Mouse (Mus musculus) hindlimb bud, embryonic 11.5 days (tissue): ENCODE results near the gene Stxbp1.
"Not testable (repeated sequence)": the region's sequence is repeated elsewhere in the genome, so short reads cannot be mapped to it uniquely, and the experiment has no call there.

Experiments
- DNase-seq: peaks from one replicate; pipeline ENCODE4 v3.0.0-alpha.2; 2012; ENCODE audit warnings: low read depth, low spot score; ENCODE audit errors: extremely low spot score

Gene Stxbp1

DNA sequence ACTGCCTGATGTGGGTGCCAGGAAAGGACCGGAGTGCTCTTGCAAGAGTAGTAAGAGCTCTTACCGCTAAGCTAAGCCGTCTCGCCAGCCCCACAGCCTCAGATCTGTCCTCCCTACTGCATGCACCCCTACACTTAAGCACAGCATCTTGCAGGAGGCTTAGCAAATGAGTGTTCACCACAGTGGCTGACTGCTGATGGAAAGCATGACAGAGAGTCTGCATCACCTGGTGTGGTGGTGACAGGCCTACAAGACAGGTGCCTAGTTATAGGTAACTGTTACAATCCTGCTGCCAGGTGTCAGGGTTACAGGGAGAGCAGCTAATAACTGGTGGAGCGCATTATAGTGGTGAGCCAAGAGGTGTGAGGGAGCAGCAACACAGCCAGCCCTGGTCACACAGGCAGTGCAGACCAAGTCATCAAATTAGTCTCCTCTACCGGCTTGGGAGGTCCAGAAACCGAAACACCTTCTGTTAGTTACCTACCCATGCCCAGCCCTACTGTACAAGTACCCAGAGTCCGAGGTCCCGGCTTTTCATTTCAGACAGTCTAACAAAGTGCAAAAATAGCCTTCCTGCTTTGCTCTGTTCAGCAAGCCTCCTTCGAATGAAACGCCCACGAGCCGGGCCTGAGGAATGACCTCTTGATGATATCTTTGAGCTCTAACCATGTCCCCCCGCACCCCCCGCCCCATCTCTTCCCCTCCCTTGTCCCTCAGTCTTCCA, 28.1 kb upstream of the Stxbp1 start:
- no peak for DNase-seq

DNA sequence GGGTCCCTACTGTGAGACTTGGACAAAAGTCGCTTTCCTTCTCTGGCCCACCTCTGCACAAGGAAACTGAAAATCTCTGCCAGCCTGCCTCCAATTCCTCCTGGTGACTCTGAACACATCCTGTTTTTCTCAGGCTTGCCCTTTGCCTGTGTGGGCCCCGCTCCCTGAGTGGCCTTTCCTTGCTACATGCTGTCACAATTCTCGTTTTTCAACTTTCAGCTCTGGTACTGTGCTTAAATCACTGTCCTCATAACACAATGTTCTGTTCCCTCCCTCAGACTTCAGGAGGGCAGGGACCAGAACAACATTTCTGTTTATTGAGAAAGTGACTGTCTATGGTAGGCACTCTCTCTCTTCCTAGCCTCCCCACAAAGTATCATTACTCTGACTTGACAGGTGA, 27.0 kb upstream of the Stxbp1 start:
- no peak for DNase-seq

DNA sequence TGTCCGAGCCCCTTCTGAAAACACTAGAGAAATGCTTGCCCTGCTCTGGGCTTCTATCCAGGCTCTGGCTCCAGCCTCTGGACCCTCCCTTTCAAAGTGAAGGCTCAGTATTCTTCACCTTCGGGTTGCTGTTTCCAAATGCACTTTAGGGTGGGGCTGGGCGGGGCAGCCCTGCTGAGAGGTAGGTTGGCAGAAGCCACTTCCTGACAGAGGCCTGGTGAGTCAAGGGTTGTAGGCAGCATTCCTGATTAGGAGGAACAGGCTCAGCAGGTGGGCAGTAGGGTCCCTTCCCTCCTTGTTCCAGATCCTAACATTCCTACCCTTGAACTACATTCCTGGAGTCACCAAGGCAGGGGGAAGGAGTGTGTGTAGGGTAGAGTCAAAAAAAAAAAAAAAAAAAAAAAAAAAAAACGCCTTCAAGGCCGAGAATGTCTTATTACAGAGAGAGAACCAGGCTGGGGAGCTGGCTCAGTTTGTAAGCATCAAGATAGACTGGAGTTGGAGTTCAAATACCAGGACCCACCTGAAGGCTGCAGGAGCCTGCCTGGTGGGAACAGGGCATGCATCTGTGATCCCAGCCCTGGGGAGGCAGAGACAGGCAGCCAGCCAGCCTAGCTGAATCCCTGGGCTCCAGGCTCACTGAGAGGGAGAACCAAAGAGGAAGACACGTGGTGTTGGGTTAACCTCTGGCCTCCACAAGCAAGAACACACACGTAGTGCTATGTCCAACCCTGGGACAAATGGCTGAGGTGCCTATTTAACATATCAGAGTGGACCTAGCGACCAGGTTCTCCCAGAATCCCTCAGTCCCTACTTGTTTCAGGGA, 23.4 kb upstream of the Stxbp1 start:
- no peak for DNase-seq

DNA sequence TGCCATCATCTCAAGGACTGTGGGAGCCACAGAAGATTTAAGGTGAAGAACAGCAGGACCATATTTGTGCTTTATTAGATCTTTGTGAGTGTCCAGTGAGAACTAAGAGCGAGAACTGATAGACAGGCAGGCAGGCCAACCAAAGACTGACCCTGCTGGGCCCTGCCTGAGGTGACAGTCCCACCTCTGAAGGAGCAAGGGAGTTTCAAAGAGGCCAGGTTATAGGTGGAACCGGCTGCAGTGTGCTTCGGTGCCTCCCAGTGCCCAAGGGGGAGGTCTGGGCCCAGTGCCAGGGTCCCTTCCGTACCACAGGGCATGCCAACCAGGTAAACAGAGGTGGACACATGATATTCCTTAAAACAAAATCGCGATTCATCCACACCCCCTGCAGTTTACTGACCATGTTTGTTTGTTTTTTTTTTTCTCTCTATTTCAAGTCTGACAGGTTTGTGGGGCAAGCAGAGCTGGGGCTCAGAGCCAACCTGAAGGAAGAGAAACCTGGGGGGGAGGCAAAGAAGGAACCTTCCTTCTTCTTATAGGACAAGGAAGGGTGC, 22.8 kb upstream of the Stxbp1 start:
- no peak for DNase-seq

DNA sequence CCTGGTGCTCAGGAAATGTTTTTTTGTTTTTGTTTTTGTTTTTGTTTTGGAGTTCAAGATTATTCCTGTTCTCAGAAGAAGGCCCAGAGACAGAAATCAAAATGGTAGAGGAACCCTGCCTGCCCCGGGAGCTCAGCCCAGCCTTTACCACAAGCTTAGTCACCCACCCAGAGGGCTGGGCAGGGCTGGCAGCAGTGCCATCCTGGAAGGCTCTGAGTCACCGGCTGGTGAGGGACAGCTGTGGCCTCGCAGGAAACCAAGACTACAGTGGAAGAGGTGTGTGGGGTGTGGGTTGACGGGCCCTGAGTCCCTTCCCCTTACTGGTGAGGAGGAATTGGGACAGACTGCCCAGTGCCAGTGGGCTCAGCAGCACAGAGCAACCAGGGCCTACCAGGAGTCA, 20.3 kb upstream of the Stxbp1 start:
- DNase-seq, result no peak

DNA sequence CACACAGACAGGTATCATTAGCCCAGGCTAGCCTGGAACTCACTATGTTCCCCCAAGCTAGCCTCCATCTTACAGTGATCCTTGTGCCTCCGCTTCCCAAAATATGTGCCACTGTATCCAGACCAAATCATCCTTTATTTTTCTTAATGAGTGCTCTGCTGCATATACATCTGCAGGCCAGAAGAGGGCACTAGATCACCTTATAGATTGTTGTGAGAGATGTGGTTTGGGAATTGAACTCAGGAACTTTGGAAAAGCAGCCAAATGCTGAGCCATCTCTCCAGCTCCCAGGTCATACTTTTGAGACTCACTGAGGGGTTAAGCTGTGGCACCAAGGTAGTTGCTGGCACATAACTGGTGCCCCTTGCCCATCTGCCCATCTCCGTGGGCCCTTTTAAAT, 17.7 kb upstream of the Stxbp1 start:
- DNase-seq, result no peak

DNA sequence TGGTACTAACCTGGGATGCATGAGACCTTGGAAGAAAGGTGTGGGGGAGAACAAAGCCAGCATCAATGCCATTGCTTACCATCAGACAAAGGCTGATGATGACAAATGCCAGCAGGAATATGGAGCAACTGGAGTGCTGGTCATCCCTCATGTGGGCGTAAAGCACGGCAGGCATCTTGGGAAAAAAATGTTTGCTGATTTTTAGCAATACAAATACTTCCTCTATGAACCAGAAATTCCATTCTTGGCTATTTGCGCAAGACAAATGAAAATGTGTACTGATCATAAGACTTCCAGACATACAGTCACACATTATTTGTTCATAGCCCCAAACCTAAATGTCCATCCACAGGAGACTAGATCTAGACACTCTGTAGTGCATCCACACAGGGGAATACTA, 16.3 kb upstream of the Stxbp1 start:
- DNase-seq, result no peak

DNA sequence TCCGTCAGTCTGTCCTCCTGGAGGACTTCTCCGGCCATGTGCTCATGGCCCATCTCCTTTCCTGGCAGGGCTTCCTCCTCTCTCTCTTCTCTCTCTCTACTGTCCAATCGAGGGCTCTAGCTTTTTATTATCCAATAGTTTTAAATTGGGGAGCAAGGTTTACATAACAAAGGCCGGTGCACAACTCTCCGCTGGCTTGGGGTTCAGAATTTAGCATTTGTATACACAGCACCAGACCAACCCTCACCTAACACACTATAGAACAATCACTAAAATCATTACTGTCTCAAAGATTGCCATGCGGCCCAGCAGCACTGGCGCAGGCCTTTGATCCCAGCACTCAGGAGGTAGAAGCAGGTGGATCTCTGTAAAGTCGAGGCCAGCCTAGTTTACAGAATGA, 13.8 kb upstream of the Stxbp1 start:
- no peak for DNase-seq

DNA sequence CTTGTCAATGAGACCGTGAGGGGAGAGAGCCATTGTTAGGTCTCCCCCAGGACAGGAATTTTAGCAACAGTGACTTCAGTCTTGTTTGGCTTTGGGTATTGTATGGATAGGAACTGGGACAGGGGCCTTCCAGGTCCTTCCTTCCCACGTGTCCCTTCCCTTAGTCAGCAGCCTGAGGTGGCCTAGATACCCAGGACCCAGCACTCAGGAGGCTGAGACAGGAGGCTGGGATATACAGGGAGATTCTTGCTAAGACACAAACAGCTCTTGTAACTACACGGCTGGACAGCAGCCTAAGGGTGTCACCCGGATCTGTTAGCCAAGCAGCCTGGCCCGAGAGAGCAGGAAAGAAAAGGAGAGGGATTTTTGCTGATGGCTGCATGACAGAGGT, 12.6 kb upstream of the Stxbp1 start:
- no peak for DNase-seq

DNA sequence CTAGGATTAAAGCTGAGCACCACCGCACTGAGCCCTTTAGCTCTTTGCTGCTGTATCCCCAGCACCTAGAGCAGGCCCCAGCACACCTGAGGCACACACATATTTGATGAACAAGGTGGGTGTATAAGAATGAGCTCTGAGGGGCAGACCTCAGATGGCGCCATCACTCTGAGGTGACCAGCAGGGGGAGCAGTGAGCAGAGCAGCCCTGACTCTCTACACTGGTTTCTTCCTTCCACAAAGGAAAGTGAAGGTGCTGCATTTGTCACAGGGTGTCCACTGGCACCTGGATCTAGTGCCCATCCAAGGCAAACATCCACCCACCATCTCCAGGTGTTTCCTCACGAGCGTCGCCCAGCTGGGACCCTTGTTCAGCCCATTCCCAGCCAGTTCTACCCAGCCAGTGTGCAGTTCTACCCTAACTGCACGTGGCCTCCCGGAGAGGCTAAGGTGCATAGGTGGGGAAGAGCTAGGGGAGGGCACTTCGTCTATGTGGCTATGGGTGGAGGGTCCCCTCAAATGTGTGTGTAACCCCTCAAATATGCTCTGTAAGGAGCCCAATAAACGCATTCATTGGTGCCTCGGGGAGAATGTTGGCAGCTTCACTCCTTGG, 12.1 kb upstream of the Stxbp1 start:
- DNase-seq, result no peak

DNA sequence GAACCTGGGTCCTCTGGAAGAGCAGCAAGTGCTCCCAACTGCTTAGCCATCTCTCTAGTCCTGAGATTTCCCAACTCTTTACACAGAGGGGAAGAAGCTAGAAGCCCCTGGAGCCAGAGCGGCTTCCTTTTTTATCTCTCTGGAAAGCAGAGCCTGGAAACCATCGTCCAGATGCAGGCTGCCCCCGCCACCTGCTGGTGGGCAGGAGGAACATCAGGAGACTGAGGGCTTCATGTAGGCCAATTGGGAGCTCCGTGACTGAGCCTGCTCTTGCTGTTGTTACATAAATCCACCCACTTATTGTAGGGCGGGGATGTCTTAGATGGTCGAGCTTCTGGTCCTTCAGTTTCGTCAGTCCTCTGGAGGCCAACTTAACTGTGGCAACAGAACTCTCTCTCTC, 10.5 kb upstream of the Stxbp1 start:
- DNase-seq, result peak; percentile 64

DNA sequence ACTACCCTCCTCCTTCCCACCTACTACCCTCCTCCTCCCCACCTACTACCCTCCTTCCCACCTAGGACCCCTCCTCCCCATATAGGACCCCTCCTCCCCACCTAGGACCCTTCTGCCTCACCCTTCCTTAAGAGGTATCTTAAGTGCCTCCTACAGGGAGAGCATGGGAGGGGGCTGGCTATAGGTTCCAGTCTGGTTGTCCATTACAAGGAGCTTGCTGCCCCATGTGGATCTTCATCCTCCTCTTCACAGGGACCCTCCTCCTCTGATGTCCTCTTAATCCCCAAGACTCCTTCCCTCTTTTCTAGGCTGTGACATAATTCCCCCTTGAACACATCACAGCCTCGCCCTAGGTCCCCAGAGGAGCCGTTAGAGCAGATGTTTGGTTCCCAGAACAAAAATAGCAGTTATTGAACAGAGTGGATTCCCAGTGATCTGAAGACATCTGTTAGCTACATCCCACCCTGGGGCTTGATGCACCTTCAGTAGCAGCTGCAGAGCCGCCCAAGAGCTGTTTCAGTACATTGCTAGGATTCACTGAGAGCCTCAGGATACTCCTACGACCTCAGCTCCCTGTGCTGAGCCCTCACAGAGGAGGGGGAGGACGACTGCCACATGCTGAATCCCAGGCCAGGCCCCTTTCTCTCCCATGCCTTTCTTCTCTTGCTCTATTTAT, 8.9 kb upstream of the Stxbp1 start:
- no peak for DNase-seq

DNA sequence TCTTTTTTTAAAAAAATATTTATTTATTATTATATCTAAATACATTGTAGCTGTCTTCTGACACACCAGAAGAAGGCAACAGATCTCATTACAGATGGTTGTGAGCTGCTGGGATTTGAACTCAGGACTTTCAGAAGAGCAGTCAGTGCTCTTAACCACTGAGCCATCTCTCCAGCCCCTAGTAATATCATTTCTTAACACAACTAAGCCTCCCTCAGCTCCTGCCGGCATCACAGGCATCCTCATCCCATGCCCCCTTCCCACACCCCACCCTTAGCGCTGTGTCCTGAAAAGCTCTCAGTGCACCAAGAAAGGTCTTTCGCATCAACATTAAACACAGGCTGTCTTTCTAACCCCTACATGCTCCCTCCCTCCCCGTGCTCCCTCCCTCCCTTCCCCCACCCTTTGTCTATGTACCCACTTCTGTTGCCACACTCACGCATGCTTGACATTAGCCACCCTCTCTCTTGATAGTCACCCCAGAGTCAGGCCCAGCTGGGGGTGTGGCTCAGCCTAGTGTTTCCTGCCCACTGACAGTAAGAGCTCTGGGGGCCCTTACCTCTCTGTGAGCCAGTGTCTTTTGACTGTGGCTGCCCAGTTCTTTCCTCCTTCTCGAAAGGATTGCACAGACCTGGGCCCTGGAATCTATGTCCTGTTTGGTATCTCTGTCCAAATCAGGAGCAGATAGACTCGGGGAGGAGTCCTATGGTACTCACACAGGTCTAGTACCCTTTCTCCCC, 8.2 kb upstream of the Stxbp1 start:
- DNase-seq, result no peak

DNA sequence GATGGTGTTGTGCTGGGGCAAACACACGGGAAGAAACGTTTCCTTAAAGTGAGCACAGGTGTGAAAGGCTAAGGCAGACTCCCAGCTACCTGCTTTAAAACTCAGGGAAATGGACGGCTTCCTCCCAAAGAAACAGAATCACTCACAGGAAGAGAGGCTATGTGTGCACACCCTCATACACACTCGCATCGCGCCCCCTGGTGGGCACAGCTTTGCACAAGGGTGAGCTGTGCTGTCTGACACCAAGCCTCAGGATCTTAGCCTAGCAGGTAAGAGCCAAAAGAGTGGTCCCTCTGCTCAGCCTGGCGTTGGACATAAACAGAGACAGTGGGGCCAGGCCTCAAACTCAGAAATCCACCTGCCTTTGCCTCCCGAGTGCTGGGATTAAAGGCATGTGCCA, 7.2 kb upstream of the Stxbp1 start:
- no peak for DNase-seq

DNA sequence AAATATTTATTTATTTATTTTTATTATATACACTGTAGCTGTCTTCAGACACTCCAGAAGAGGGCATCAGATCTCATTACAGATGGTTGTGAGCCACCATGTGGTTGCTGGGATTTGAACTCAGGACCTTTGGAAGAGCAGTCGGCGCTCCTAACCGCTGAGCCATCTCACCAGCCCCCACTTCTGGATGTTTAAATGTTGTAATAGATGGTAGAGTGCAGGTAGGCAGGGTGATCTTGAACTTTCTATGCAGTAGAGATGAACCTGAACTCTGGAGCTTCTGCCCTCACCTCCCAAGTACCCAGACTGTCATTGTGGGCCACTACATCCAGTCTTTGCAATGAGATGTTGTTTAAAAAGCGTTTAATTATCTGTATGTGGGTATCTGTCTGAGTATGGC, 6.7 kb upstream of the Stxbp1 start:
- DNase-seq, result not testable (repeated sequence)

DNA sequence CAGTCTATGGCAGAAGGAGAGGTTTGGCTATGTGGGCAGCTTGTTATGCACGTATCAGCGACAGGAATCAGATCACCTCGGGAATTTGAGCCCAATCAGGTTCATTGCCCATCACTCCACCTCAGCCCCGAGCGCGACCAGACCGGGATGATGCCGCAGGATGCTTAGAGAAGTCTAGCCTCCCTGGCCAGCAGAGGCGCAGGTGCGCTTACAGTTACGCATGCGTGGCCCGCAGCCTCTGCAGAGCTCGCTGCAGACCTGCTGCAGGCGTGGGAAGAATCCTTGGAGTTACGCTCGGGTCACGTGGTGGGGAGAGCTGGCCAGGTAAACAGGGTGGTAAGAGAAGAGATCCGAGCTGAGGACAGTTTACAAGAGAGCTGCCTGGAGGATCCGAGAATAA, 5.1 kb upstream of the Stxbp1 start:
- no peak for DNase-seq

DNA sequence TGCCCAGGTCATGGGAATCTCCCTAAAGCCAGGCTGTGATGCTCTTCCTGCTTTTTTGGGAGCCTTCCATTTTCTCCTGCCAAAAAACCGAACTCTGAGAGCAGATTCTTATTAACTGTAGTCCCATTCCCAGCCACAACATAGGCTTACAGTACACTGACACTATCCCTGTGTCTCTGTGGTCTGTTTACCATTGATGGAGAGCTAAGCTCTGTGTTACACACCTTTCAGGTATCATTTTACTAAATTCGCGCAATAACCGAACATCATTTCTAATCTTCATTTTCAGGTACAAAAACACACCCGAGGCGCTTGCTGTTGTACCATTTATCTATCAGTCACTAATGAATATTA, 400 bp upstream of the Stxbp1 start:
- no peak for DNase-seq

DNA sequence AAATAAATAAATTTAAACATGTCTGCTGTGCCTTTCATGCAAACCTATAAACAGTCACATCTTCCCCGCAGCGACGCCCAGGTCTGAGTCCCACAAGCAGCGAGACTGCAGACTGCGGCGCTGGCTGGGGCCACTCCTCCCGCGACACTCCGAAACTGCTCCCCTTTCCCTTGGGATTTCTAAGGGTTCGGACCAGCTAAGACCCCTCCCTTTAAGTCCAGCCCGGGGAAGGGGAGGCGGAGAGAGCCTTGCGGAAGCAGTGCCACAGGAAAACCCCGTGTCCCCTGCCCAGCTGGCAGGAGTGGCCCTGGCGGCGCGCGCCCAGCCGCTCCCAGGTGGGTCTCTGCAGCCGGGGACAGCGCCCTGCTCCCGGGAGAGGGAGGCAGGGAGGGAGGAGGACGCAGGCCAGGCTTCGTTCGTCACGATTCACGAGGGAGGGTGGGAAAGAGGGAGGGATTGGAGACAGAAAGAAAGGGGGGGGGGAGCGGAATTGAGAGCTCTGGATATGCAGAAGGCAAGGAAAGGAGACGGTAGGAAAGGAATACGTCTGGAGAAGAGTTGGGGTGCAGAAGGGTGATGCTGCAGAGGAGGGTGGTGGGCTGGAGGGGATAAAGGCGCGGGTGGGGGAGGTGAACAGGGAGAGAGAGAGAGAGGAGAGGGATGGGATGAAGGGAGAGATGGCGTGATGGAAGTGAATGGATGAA, 792 bp downstream of the Stxbp1 start:
- DNase-seq, result no peak

DNA sequence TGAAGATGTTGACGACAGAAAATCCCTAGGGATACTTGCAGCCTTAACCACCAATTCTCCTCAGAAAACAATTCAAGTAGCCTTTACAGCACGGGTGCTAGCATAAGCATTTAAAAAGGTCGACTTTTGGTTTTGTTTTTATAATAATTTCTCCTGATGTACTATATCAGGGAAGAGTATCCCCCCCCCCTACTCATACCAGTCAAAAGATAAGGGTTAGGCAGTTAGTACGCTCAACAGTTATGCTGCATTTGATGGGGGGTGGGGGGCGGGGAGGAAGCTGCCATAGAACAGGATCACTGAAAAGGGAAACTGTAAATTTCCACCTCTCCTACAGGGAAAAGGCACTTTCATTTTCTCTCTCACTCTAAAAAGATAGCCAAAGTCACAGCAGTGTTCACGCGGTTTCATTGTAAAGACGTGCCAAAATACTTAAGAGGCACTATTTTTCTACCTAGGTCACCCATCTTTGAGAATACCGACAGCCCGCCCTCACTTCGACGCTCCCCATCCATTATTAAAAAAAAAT, 1.4 kb downstream of the Stxbp1 start:
- no peak for DNase-seq

DNA sequence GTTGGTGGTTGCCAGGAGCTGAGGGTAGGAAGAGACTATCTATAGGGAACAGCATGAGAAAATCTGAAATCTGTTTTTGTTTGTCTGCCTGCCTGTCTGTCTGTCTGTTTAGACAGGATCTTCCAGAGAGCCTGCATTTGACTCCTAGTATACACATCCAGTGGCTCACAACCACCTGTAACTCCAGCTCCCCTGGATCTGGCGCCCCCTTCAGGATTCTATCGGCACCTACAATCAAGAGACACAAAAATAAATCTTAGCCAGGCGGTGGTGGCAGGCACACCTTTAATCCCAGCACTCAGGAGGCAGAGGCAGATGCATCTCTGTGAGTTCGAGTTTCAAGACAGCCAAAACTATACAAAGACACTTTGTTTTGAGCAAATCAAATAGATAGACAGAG, 4.5 kb downstream of the Stxbp1 start:
- no peak for DNase-seq
